Comparison of ENCODE assay signal across 9 mouse cellular contexts in the genomic region with DNA sequence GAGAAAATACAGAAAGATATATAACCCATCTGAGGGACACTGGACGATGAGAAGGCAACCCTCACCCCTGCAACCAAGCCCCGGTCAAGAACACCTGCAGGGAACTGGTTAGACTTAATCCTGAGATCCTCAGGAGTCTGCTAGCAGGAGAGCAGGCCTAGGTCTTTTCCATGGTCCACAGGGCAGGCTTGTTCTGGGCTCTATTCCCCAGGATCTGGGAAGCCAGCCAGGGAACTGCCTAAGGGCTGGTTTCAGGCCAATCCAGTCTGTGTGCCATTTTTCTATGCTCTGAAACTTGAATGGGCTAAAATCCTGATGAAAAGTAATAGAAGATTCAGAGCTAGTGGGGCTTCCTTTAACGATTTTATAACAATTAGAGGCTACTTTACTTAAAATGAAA.
DNase-seq lines count a peak whose midpoint lies in the region; ATAC-seq and TF ChIP-seq lines count a peak whose summit lies in the region.
"Had no signal": no experiment of that assay in that cellular context is flagged by ENCODE, and none has a peak within 500 bp of the region (broad histone marks: within the 10 kb centered on the region; RNA-seq: fewer than 3 reads in every experiment).

No protein-coding gene starts in this region.

- no peak overlapping the region for H3K4me2 ChIP-seq in hindbrain, embryonic 13.5 days
- no peak overlapping the region for H3K4me2 ChIP-seq in hindbrain, embryonic 12.5 days (replicated peaks)
- no peak overlapping the region for H3K4me2 ChIP-seq in midbrain, postnatal 0 days (ENCODE audit: low read depth, low read length, poor library complexity, severe bottlenecking)
- H3K4me2 ChIP-seq in intestine, postnatal 0 days (replicated peaks; ENCODE audit: low read depth): no peak overlapping the region

- H3K9ac ChIP-seq in hindbrain, embryonic 13.5 days: no peak overlapping the region
- H3K9ac ChIP-seq in hindbrain, embryonic 12.5 days: no peak overlapping the region
- no peak overlapping the region for H3K9ac ChIP-seq in midbrain, postnatal 0 days (replicated peaks; ENCODE audit: low read length, poor library complexity, severe bottlenecking)
- H3K9ac ChIP-seq in intestine, postnatal 0 days (ENCODE audit: low read depth, low read length): no peak overlapping the region

- 0 out of 2 replicates have a peak overlapping the region, but pooled peaks have one; percentile 58 for H3K27ac ChIP-seq in hindbrain, embryonic 13.5 days
- no peak overlapping the region for H3K27ac ChIP-seq in hindbrain, embryonic 12.5 days
- no peak overlapping the region for H3K27ac ChIP-seq in gastrocnemius, adult 2 months
- H3K27ac ChIP-seq in layer of hippocampus, adult 2 months: no peak overlapping the region
- 0 out of 2 replicates have a peak overlapping the region, but pooled peaks have one; percentile 26 for H3K27ac ChIP-seq in midbrain, postnatal 0 days (ENCODE audit: low read depth, low read length)
- no peak overlapping the region for H3K27ac ChIP-seq in intestine, postnatal 0 days (ENCODE audit: low read depth, low read length)
- H3K27ac ChIP-seq: kidney, postnatal 0 days had no signal

- TF ChIP-seq CTCF in gastrocnemius, adult 2 months (IDR thresholded peaks at IDR 0.05): no peak
- no peak for TF ChIP-seq CTCF in layer of hippocampus, adult 2 months (conservative IDR thresholded peaks at IDR 0.05)
- no peak for TF ChIP-seq CTCF in midbrain, postnatal 0 days (IDR thresholded peaks at IDR 0.05)
- no peak for TF ChIP-seq CTCF in intestine, postnatal 0 days (IDR thresholded peaks at IDR 0.05; ENCODE audit: low read depth)

- H3K36me3 ChIP-seq in hindbrain, embryonic 13.5 days: no peaks in the 10 kb centered on the region
- H3K36me3 ChIP-seq in hindbrain, embryonic 12.5 days: no peaks in the 10 kb centered on the region
- no peaks in the 10 kb centered on the region for H3K36me3 ChIP-seq in midbrain, postnatal 0 days (ENCODE audit: insufficient read depth, low read length)
- no peaks in the 10 kb centered on the region for H3K36me3 ChIP-seq in intestine, postnatal 0 days (ENCODE audit: control insufficient read depth, insufficient read depth)

- H3K27me3 ChIP-seq in hindbrain, embryonic 13.5 days: no peaks in the 10 kb centered on the region
- H3K27me3 ChIP-seq in hindbrain, embryonic 12.5 days: no peaks in the 10 kb centered on the region
- no peaks in the 10 kb centered on the region for H3K27me3 ChIP-seq in midbrain, postnatal 0 days (ENCODE audit: insufficient read depth, low read length)
- no peaks in the 10 kb centered on the region for H3K27me3 ChIP-seq in intestine, postnatal 0 days (replicated peaks; ENCODE audit: control insufficient read depth, insufficient read depth, low read length)

- peaks cover 12% of the 10 kb centered on the region; the same call in 1 of the 2 replicates for H3K4me1 ChIP-seq in hindbrain, embryonic 13.5 days (replicated peaks)
- no peaks in the 10 kb centered on the region for H3K4me1 ChIP-seq in hindbrain, embryonic 12.5 days
- 0 out of 2 replicates have a peak, but pooled peaks cover 7% of the 10 kb centered on the region for H3K4me1 ChIP-seq in midbrain, postnatal 0 days (ENCODE audit: insufficient read depth, low read length)
- H3K4me1 ChIP-seq in intestine, postnatal 0 days (replicated peaks; ENCODE audit: control insufficient read depth, insufficient read depth, low read length): no peaks in the 10 kb centered on the region

- intact Hi-C loops in gastrocnemius, adult 2 months (cut with DNase I): no loop called here

- H3K4me3 ChIP-seq in hindbrain, embryonic 13.5 days: no peak overlapping the region
- no peak overlapping the region for H3K4me3 ChIP-seq in hindbrain, embryonic 12.5 days
- no peak overlapping the region for H3K4me3 ChIP-seq in gastrocnemius, adult 2 months
- H3K4me3 ChIP-seq in layer of hippocampus, adult 2 months: no peak overlapping the region
- no peak overlapping the region for H3K4me3 ChIP-seq in midbrain, postnatal 0 days (ENCODE audit: low read depth, low read length)
- no peak overlapping the region for H3K4me3 ChIP-seq in intestine, postnatal 0 days (ENCODE audit: low read depth, low read length)

- H3K9me3 ChIP-seq in hindbrain, embryonic 13.5 days: no peaks in the 10 kb centered on the region
- no peaks in the 10 kb centered on the region for H3K9me3 ChIP-seq in hindbrain, embryonic 12.5 days (replicated peaks)
- no peaks in the 10 kb centered on the region for H3K9me3 ChIP-seq in midbrain, postnatal 0 days (ENCODE audit: low read length)
- no peaks in the 10 kb centered on the region for H3K9me3 ChIP-seq in intestine, postnatal 0 days (ENCODE audit: control insufficient read depth)

- DNase-seq in brain, adult 2 months (ENCODE audit: low read depth, low spot score): peak; percentile 84
- peak; percentile 61 for DNase-seq in gastrocnemius, adult 2 months
- DNase-seq in layer of hippocampus, adult 2 months (ENCODE audit: low spot score in 2 of 2): peak; percentile 73 to 75
- DNase-seq in midbrain, postnatal 0 days (ENCODE audit: low spot score): peak; percentile 89
- no peak for DNase-seq in thymus, postnatal 0 days (ENCODE audit: low spot score)

- ATAC-seq in hindbrain, embryonic 13.5 days (ENCODE audit: low FRiP score): no peak
- no peak for ATAC-seq in hindbrain, embryonic 12.5 days (ENCODE audit: low FRiP score)
- ATAC-seq in midbrain, postnatal 0 days (ENCODE audit: low FRiP score): no peak
- ATAC-seq in intestine, postnatal 0 days: no peak

- WGBS in hindbrain, embryonic 13.5 days: 55% methylated on average over 3 of the region's 3 CpGs
- WGBS in hindbrain, embryonic 12.5 days: 67% methylated on average over 3 of the region's 3 CpGs
- WGBS in midbrain, postnatal 0 days: 30% methylated on average over 3 of the region's 3 CpGs
- WGBS in intestine, postnatal 0 days: 62% methylated on average over 3 of the region's 3 CpGs

Comparison
In these comparisons a context has a peak if more than half of its experiments do, and no peak if none do; other contexts are left out.
1. H3K27ac ChIP-seq: peak in hindbrain, embryonic 13.5 days (single experiment) and midbrain, postnatal 0 days (single experiment); none in hindbrain, embryonic 12.5 days (single experiment), gastrocnemius, adult 2 months (single experiment), layer of hippocampus, adult 2 months (single experiment) and intestine, postnatal 0 days (single experiment).